Mouse (Mus musculus): Measurements from ENCODE around the gene Upf1. TPM values are rescaled to one million over a fixed set of nuclear protein-coding genes. Genes with fewer than 3 reads are reported as not detected.
A peak's percentile ranks its signal among the peaks of the same experiment; 100 is the strongest.

Gene Upf1
- polyA plus RNA-seq, 1 experiment = 35.8 TPM

- Histone ChIP-seq H3ac (ENCODE audit: control insufficient read depth, insufficient read length) (no peak overlapping the region), H3K27me3 (ENCODE audit: control insufficient read depth, insufficient read depth, insufficient read length) (no peaks in the 10 kb centered on the region), H3K4me2 (ENCODE audit: low read depth) (no peak overlapping the region), H3K4me3 (no peak overlapping the region), H3K36me3 (ENCODE audit: control insufficient read depth, insufficient read depth) (peaks cover 25% of the 10 kb centered on the region), H3K79me2 (ENCODE audit: control insufficient read depth, insufficient read depth) (peaks cover 5% of the 10 kb centered on the region)
- no peak for TF ChIP-seq TCF12 (IDR thresholded peaks at IDR 0.05; ENCODE audit: insufficient read depth, poor library complexity, severe bottlenecking)
Measured at GRCm38 (mm10) chr8:70309311-70309710, 43.8 kb downstream of the Upf1 start.

- H3K36me3 ChIP-seq (ENCODE audit: control insufficient read depth, insufficient read depth) = peaks cover 16% of the 10 kb centered on the region
- peak overlapping the region; percentile 100 for H3K4me3 ChIP-seq
- peak overlapping the region; percentile 82 for H3K4me2 ChIP-seq (ENCODE audit: low read depth)
- peak overlapping the region; percentile 62 for H3ac ChIP-seq (ENCODE audit: control insufficient read depth, insufficient read length)
- peaks cover 41% of the 10 kb centered on the region for H3K79me2 ChIP-seq (ENCODE audit: control insufficient read depth, insufficient read depth)
- TF ChIP-seq POLR2AphosphoS2 (IDR thresholded peaks at IDR 0.05; ENCODE audit: insufficient read length, low read depth) (no peak), MYOD1 (IDR thresholded peaks at IDR 0.05; ENCODE audit: control insufficient read depth in 1 of 3, insufficient read length in 2 of 3, low read depth in 2 of 3) (no peak), CEBPB (IDR thresholded peaks at IDR 0.05; ENCODE audit: insufficient read depth, poor library complexity, severe bottlenecking) (no peak), POLR2A (IDR thresholded peaks at IDR 0.05; ENCODE audit: insufficient read length, low read depth) (no peak), MYOG (IDR thresholded peaks at IDR 0.05; ENCODE audit: control insufficient read depth in 1 of 3, insufficient read depth in 1 of 3, insufficient read length in 2 of 3, low read depth in 2 of 3) (no peak), MAX (IDR thresholded peaks at IDR 0.05; ENCODE audit: low read depth) (no peak), SRF (IDR thresholded peaks at IDR 0.05; ENCODE audit: control insufficient read depth, insufficient read length, low read depth) (no peak), TCF3 (IDR thresholded peaks at IDR 0.05; ENCODE audit: insufficient read length, low read depth) (no peak), TCF12 (IDR thresholded peaks at IDR 0.05; ENCODE audit: insufficient read depth, poor library complexity, severe bottlenecking) (no peak), USF1 (IDR thresholded peaks at IDR 0.05; ENCODE audit: low read depth) (no peak), REST (IDR thresholded peaks at IDR 0.05; ENCODE audit: insufficient read depth, insufficient read length) (no peak), E2F4 (IDR thresholded peaks at IDR 0.05; ENCODE audit: insufficient read depth) (no peak)
- no peaks in the 10 kb centered on the region for H3K27me3 ChIP-seq (ENCODE audit: control insufficient read depth, insufficient read depth, insufficient read length)
Measured at GRCm38 (mm10) chr8:70302901-70303300, 50.2 kb downstream of the Upf1 start.

- no peak for TF ChIP-seq USF1 (IDR thresholded peaks at IDR 0.05; ENCODE audit: low read depth)
- peak; percentile 45 for TF ChIP-seq SRF (IDR thresholded peaks at IDR 0.05; ENCODE audit: control insufficient read depth, insufficient read length, low read depth)
- TF ChIP-seq POLR2A (IDR thresholded peaks at IDR 0.05; ENCODE audit: insufficient read length, low read depth) = peak; percentile 75
- no peak for TF ChIP-seq TCF3 (IDR thresholded peaks at IDR 0.05; ENCODE audit: insufficient read length, low read depth)
- no peak for TF ChIP-seq E2F4 (IDR thresholded peaks at IDR 0.05; ENCODE audit: insufficient read depth)
- peak; percentile 43; the same call in 1 of the 2 replicates for TF ChIP-seq CEBPB (IDR thresholded peaks at IDR 0.05; ENCODE audit: insufficient read depth, poor library complexity, severe bottlenecking)
- TF ChIP-seq POLR2AphosphoS2 (IDR thresholded peaks at IDR 0.05; ENCODE audit: insufficient read length, low read depth) = peak; percentile 81
- TF ChIP-seq MYOD1 (IDR thresholded peaks at IDR 0.05; ENCODE audit: control insufficient read depth in 1 of 3, insufficient read length in 2 of 3, low read depth in 2 of 3) = no peak
- peak within 1 kb of the TSS; percentile 86 for H3K4me2 ChIP-seq (ENCODE audit: low read depth)
- H3K4me3 ChIP-seq = peak within 1 kb of the TSS; percentile 100
- H3ac ChIP-seq (ENCODE audit: control insufficient read depth, insufficient read length) = peak within 1 kb of the TSS; percentile 62
- no peaks in the 10 kb centered on the region for H3K27me3 ChIP-seq (ENCODE audit: control insufficient read depth, insufficient read depth, insufficient read length)
- H3K79me2 ChIP-seq (ENCODE audit: control insufficient read depth, insufficient read depth) = peaks cover 41% of the 10 kb centered on the region
- peaks cover 16% of the 10 kb centered on the region for H3K36me3 ChIP-seq (ENCODE audit: control insufficient read depth, insufficient read depth)
Measured at GRCm38 (mm10) chr8:70302358-70302890, 50.7 kb downstream of the Upf1 start, which contains the start of the genes Ddx49 and Cope. Gene Ddx49 (minus strand): TSS chr8:70302489. Gene Cope (plus strand): TSS chr8:70302518.

- Histone ChIP-seq H3K4me2 (ENCODE audit: low read depth) (peak overlapping the region; percentile 86), H3K79me2 (ENCODE audit: control insufficient read depth, insufficient read depth) (peaks cover 41% of the 10 kb centered on the region), H3ac (ENCODE audit: control insufficient read depth, insufficient read length) (no peak overlapping the region), H3K27me3 (ENCODE audit: control insufficient read depth, insufficient read depth, insufficient read length) (no peaks in the 10 kb centered on the region), H3K36me3 (ENCODE audit: control insufficient read depth, insufficient read depth) (peaks cover 20% of the 10 kb centered on the region), H3K4me3 (peak overlapping the region; percentile 100)
- TF ChIP-seq MYOG (IDR thresholded peaks at IDR 0.05; ENCODE audit: control insufficient read depth in 1 of 3, insufficient read depth in 1 of 3, insufficient read length in 2 of 3, low read depth in 2 of 3) = no peak
- TF ChIP-seq TCF3 (IDR thresholded peaks at IDR 0.05; ENCODE audit: insufficient read length, low read depth) = no peak
- no peak for TF ChIP-seq SRF (IDR thresholded peaks at IDR 0.05; ENCODE audit: control insufficient read depth, insufficient read length, low read depth)
- TF ChIP-seq POLR2A (IDR thresholded peaks at IDR 0.05; ENCODE audit: insufficient read length, low read depth) = no peak
- TF ChIP-seq USF1 (IDR thresholded peaks at IDR 0.05; ENCODE audit: low read depth) = no peak
- TF ChIP-seq MYOD1 (IDR thresholded peaks at IDR 0.05; ENCODE audit: control insufficient read depth in 1 of 3, insufficient read length in 2 of 3, low read depth in 2 of 3) = no peak
- TF ChIP-seq E2F4 (IDR thresholded peaks at IDR 0.05; ENCODE audit: insufficient read depth) = no peak
- TF ChIP-seq POLR2AphosphoS2 (IDR thresholded peaks at IDR 0.05; ENCODE audit: insufficient read length, low read depth) = no peak
- TF ChIP-seq TCF12 (IDR thresholded peaks at IDR 0.05; ENCODE audit: insufficient read depth, poor library complexity, severe bottlenecking) = no peak
- no peak for TF ChIP-seq CEBPB (IDR thresholded peaks at IDR 0.05; ENCODE audit: insufficient read depth, poor library complexity, severe bottlenecking)
- TF ChIP-seq REST (IDR thresholded peaks at IDR 0.05; ENCODE audit: insufficient read depth, insufficient read length) = no peak
- no peak for TF ChIP-seq MAX (IDR thresholded peaks at IDR 0.05; ENCODE audit: low read depth)
Measured at GRCm38 (mm10) chr8:70300881-70301280, 52.2 kb downstream of the Upf1 start.

- Histone ChIP-seq H3K4me3 (no peak overlapping the region), H3K79me2 (ENCODE audit: control insufficient read depth, insufficient read depth) (no peaks in the 10 kb centered on the region)
- TF ChIP-seq POLR2AphosphoS2 (IDR thresholded peaks at IDR 0.05; ENCODE audit: insufficient read length, low read depth) = peak; percentile 56
- no peak for TF ChIP-seq MYOG (IDR thresholded peaks at IDR 0.05; ENCODE audit: control insufficient read depth in 1 of 3, insufficient read depth in 1 of 3, insufficient read length in 2 of 3, low read depth in 2 of 3)
Measured at GRCm38 (mm10) chr8:70293988-70294405, 59.1 kb downstream of the Upf1 start.

More at GRCm38 (mm10) chr8:70293988-70294405, 59.1 kb downstream of the Upf1 start:
- Histone ChIP-seq H3ac (ENCODE audit: control insufficient read depth, insufficient read length) (no peak overlapping the region), H3K27me3 (ENCODE audit: control insufficient read depth, insufficient read depth, insufficient read length) (no peaks in the 10 kb centered on the region), H3K4me2 (ENCODE audit: low read depth) (no peak overlapping the region), H3K36me3 (ENCODE audit: control insufficient read depth, insufficient read depth) (peaks cover 14% of the 10 kb centered on the region)
